Mouse (Mus musculus) CH12.LX (cell line): ENCODE measurements around the gene Gfpt1.

Experiments
- JUND ChIP-seq: conservative IDR thresholded peaks from 2 replicates; pipeline ENCODE4 v1.6.1; 2011; ENCODE audit warnings: low read depth, low read length, improper control_type of control experiment
- MXI1 ChIP-seq: IDR thresholded peaks from 2 replicates; pipeline ENCODE4 v1.6.1; 2011; ENCODE audit warnings: mild to moderate bottlenecking, low read depth, low read length, improper control_type of control experiment
- POLR2A ChIP-seq: IDR thresholded peaks from 2 replicates; pipeline ENCODE4 v1.6.1; 2011; ENCODE audit warnings: low read depth, mild to moderate bottlenecking, improper control_type of control experiment, low read length
- ZKSCAN1 ChIP-seq: IDR thresholded peaks from 2 replicates; pipeline ENCODE4 v1.6.1; 2012; ENCODE audit warnings: low read depth, inconsistent platforms, low read length, improper control_type of control experiment, borderline replicate concordance

- TF ChIP-seq POLR2A (no peak), JUND (no peak), MXI1 (no peak), ZKSCAN1 (no peak)
Observed at GRCm38 (mm10) chr6:87088356-87088755, 45.7 kb downstream of the Gfpt1 start.
